Mouse (Mus musculus): ENCODE data around the gene Ap2m1.

GRCm38 (mm10) chr16:20590680-20591038 is 55.4 kb downstream of the Ap2m1 start:
- TF ChIP-seq CTCF (IDR thresholded peaks at IDR 0.05; ENCODE audit: low read depth) (no peak), EP300 (optimal IDR thresholded peaks at IDR 0.05) (no peak)

All from stomach, postnatal 0 days (tissue).